Mouse (Mus musculus) fat pad, adult 2 months (tissue): ENCODE data around the gene Vmn2r63.
"Not testable (repeated sequence)": the region's sequence is repeated elsewhere in the genome, so short reads cannot be mapped to it uniquely, and the experiment has no call there.

Experiments used
- DNase-seq: peaks from one replicate; pipeline ENCODE4 v3.0.0-alpha.2; 2011; ENCODE audit warnings: low read depth, low spot score; ENCODE audit errors: extremely low read depth

Gene Vmn2r63

GRCm38 (mm10) chr7:42933722-42934121 lies at the start of gene Vmn2r63:
Gene Vmn2r63, minus strand, starts transcription at chr7:42933822.
- not testable (repeated sequence) for DNase-seq

- DNase-seq: no peak
Measured at GRCm38 (mm10) chr7:42980739-42981138, 47.1 kb upstream of the Vmn2r63 start.

- DNase-seq: no peak
Measured at GRCm38 (mm10) chr7:42980098-42980497, 46.5 kb upstream of the Vmn2r63 start.

GRCm38 (mm10) chr7:42965246-42965645 lies 31.6 kb upstream of the Vmn2r63 start:
- no peak for DNase-seq

- not testable (repeated sequence) for DNase-seq
Measured at GRCm38 (mm10) chr7:42898067-42898466, 35.6 kb downstream of the Vmn2r63 start.

GRCm38 (mm10) chr7:42878090-42878489 lies 55.5 kb downstream of the Vmn2r63 start:
- DNase-seq: no peak

- not testable (repeated sequence) for DNase-seq
Measured at GRCm38 (mm10) chr7:42866801-42867458, 66.7 kb downstream of the Vmn2r63 start, which contains the start of gene Gm2381. Gene Gm2381, minus strand, starts transcription at chr7:42867234.
